Mouse (Mus musculus): ENCODE measurements around the gene Gfpt1. TPM values are rescaled to one million over a fixed set of nuclear protein-coding genes. Genes with fewer than 3 reads are reported as not detected.
"Not testable (repeated sequence)": the region's sequence is repeated elsewhere in the genome, so short reads cannot be mapped to it uniquely, and the experiment has no call there.

The Gfpt1 gene
- total and polyA plus RNA-seq, 2 experiments, result 6.3 to 8.6 TPM

- TF ChIP-seq POLR2A (IDR thresholded peaks at IDR 0.05; ENCODE audit: extremely low read depth, insufficient read depth, low read length) (no peak), CTCF (IDR thresholded peaks at IDR 0.05; ENCODE audit: low read depth, low read length) (no peak)
- 96% methylated on average over 8 of the region's 8 CpGs for WGBS
- H3K4me1 ChIP-seq (ENCODE audit: control insufficient read depth, insufficient read depth, low read length), result no peaks in the 10 kb centered on the region
- no peak overlapping the region for H3K9ac ChIP-seq (ENCODE audit: low read depth, low read length)
- H3K36me3 ChIP-seq (ENCODE audit: control insufficient read depth, insufficient read depth, low read length), result peaks cover 43% of the 10 kb centered on the region
- H3K27ac ChIP-seq (replicated peaks; ENCODE audit: insufficient read depth, low read depth, low read length), result no peak overlapping the region
- H3K4me3 ChIP-seq (ENCODE audit: insufficient read depth, low read depth, low read length), result no peak overlapping the region
- H3K27me3 ChIP-seq (ENCODE audit: control insufficient read depth, insufficient read depth, low read length), result no peaks in the 10 kb centered on the region
- H3K79me2 ChIP-seq (ENCODE audit: control insufficient read depth, insufficient read depth, low read length), result no peaks in the 10 kb centered on the region
- no peak for DNase-seq (ENCODE audit: extremely low read depth, low read depth, low spot score)
Measured at GRCm38 (mm10) chr6:87018874-87019273, 23.8 kb upstream of the Gfpt1 start.

- Histone ChIP-seq H3K9ac (ENCODE audit: low read depth, low read length) (no peak overlapping the region), H3K27ac (replicated peaks; ENCODE audit: insufficient read depth, low read depth, low read length) (no peak overlapping the region), H3K4me3 (ENCODE audit: insufficient read depth, low read depth, low read length) (no peak overlapping the region), H3K36me3 (ENCODE audit: control insufficient read depth, insufficient read depth, low read length) (peaks cover 45% of the 10 kb centered on the region), H3K4me1 (ENCODE audit: control insufficient read depth, insufficient read depth, low read length) (peaks cover under 1% of the 10 kb centered on the region; the same call in 1 of the 2 replicates), H3K79me2 (ENCODE audit: control insufficient read depth, insufficient read depth, low read length) (no peaks in the 10 kb centered on the region), H3K27me3 (ENCODE audit: control insufficient read depth, insufficient read depth, low read length) (no peaks in the 10 kb centered on the region)
- no peak for DNase-seq (ENCODE audit: extremely low read depth, low read depth, low spot score)
- WGBS, result 98% methylated on average over 12 of the region's 12 CpGs
- no peak for TF ChIP-seq CTCF (IDR thresholded peaks at IDR 0.05; ENCODE audit: low read depth, low read length)
- TF ChIP-seq POLR2A (IDR thresholded peaks at IDR 0.05; ENCODE audit: extremely low read depth, insufficient read depth, low read length), result no peak
Measured at GRCm38 (mm10) chr6:87021791-87022190, 20.9 kb upstream of the Gfpt1 start.

- peaks cover 7% of the 10 kb centered on the region for H3K4me1 ChIP-seq (ENCODE audit: control insufficient read depth, insufficient read depth, low read length)
- no peak overlapping the region for H3K9ac ChIP-seq (ENCODE audit: low read depth, low read length)
- 19% methylated on average over 7 of the region's 7 CpGs for WGBS
- no peak overlapping the region for H3K27ac ChIP-seq (replicated peaks; ENCODE audit: insufficient read depth, low read depth, low read length)
- H3K36me3 ChIP-seq (ENCODE audit: control insufficient read depth, insufficient read depth, low read length), result peaks cover 18% of the 10 kb centered on the region; the same call in 1 of the 2 replicates
- TF ChIP-seq CTCF (IDR thresholded peaks at IDR 0.05; ENCODE audit: low read depth, low read length) (no peak), POLR2A (IDR thresholded peaks at IDR 0.05; ENCODE audit: extremely low read depth, insufficient read depth, low read length) (no peak)
- no peak overlapping the region for H3K4me3 ChIP-seq (ENCODE audit: insufficient read depth, low read depth, low read length)
- H3K27me3 ChIP-seq (ENCODE audit: control insufficient read depth, insufficient read depth, low read length), result no peaks in the 10 kb centered on the region
- H3K79me2 ChIP-seq (ENCODE audit: control insufficient read depth, insufficient read depth, low read length), result no peaks in the 10 kb centered on the region
- peak; percentile 91 for DNase-seq (ENCODE audit: extremely low read depth, low read depth, low spot score)
Measured at GRCm38 (mm10) chr6:87026980-87027379, 15.7 kb upstream of the Gfpt1 start.

GRCm38 (mm10) chr6:87028881-87029280 lies 13.8 kb upstream of the Gfpt1 start:
- no peak overlapping the region for H3K4me3 ChIP-seq (ENCODE audit: insufficient read depth, low read depth, low read length)
- peaks cover 8% of the 10 kb centered on the region; the same call in 1 of the 2 replicates for H3K36me3 ChIP-seq (ENCODE audit: control insufficient read depth, insufficient read depth, low read length)
- no peak overlapping the region for H3K27ac ChIP-seq (replicated peaks; ENCODE audit: insufficient read depth, low read depth, low read length)
- no peaks in the 10 kb centered on the region for H3K79me2 ChIP-seq (ENCODE audit: control insufficient read depth, insufficient read depth, low read length)
- DNase-seq (ENCODE audit: extremely low read depth, low read depth, low spot score), result no peak
- H3K9ac ChIP-seq (ENCODE audit: low read depth, low read length), result no peak overlapping the region
- TF ChIP-seq CTCF (IDR thresholded peaks at IDR 0.05; ENCODE audit: low read depth, low read length) (no peak), POLR2A (IDR thresholded peaks at IDR 0.05; ENCODE audit: extremely low read depth, insufficient read depth, low read length) (no peak)
- no peaks in the 10 kb centered on the region for H3K27me3 ChIP-seq (ENCODE audit: control insufficient read depth, insufficient read depth, low read length)
- peaks cover 7% of the 10 kb centered on the region for H3K4me1 ChIP-seq (ENCODE audit: control insufficient read depth, insufficient read depth, low read length)

GRCm38 (mm10) chr6:87031310-87031709 lies 11.3 kb upstream of the Gfpt1 start:
- H3K4me3 ChIP-seq (ENCODE audit: insufficient read depth, low read depth, low read length); H3K27me3 ChIP-seq (ENCODE audit: control insufficient read depth, insufficient read depth, low read length); H3K79me2 ChIP-seq (ENCODE audit: control insufficient read depth, insufficient read depth, low read length); H3K4me1 ChIP-seq (ENCODE audit: control insufficient read depth, insufficient read depth, low read length); H3K27ac ChIP-seq (replicated peaks; ENCODE audit: insufficient read depth, low read depth, low read length); H3K36me3 ChIP-seq (ENCODE audit: control insufficient read depth, insufficient read depth, low read length); H3K9ac ChIP-seq (ENCODE audit: low read depth, low read length): not testable (repeated sequence)
- 37% methylated on average over 7 of the region's 7 CpGs for WGBS
- peak; percentile 94 for DNase-seq (ENCODE audit: extremely low read depth, low read depth, low spot score)

- Histone ChIP-seq H3K79me2 (ENCODE audit: control insufficient read depth, insufficient read depth, low read length) (no peaks in the 10 kb centered on the region), H3K4me1 (ENCODE audit: control insufficient read depth, insufficient read depth, low read length) (peaks cover 3% of the 10 kb centered on the region), H3K4me3 (ENCODE audit: insufficient read depth, low read depth, low read length) (no peak overlapping the region), H3K27ac (replicated peaks; ENCODE audit: insufficient read depth, low read depth, low read length) (no peak overlapping the region), H3K36me3 (ENCODE audit: control insufficient read depth, insufficient read depth, low read length) (0 out of 2 replicates have a peak, but pooled peaks cover 2% of the 10 kb centered on the region), H3K9ac (ENCODE audit: low read depth, low read length) (no peak overlapping the region), H3K27me3 (ENCODE audit: control insufficient read depth, insufficient read depth, low read length) (no peaks in the 10 kb centered on the region)
- TF ChIP-seq POLR2A (IDR thresholded peaks at IDR 0.05; ENCODE audit: extremely low read depth, insufficient read depth, low read length) (no peak), CTCF (IDR thresholded peaks at IDR 0.05; ENCODE audit: low read depth, low read length) (no peak)
- DNase-seq (ENCODE audit: extremely low read depth, low read depth, low spot score), result no peak
- 84% methylated on average over 3 of the region's 3 CpGs for WGBS
Measured at GRCm38 (mm10) chr6:87032401-87032800, 10.2 kb upstream of the Gfpt1 start.

Measured in liver, adult 2 months (tissue).